Mouse (Mus musculus): ENCODE results near the gene Phyh.

- TF ChIP-seq CTCF (IDR thresholded peaks at IDR 0.05; ENCODE audit: borderline replicate concordance, control insufficient read depth, extremely low read depth, insufficient read depth, low read length, poor library complexity) (no peak), POLR2A (IDR thresholded peaks at IDR 0.05; ENCODE audit: control insufficient read depth, extremely low read depth, insufficient read depth, low read length, poor library complexity) (no peak)
Measured at GRCm38 (mm10) chr2:4978091-4978490, 59.3 kb downstream of the Phyh start.

Data from thymus, adult 2 months (tissue).